Mouse (Mus musculus) mature B cell (primary cell): ENCODE data around the gene Neurod1.

ENCODE experiments used
- in situ Hi-C: fragments of 300-500 bp; cut with MboI; formaldehyde crosslinking; loops from 2 replicates; pipeline ENCODE4 v1.14.3; 2019

The Neurod1 gene

GRCm38 (mm10) chr2:79456575-79457349 lies at the start of gene Neurod1, which contains the start of gene Cerkl:
TSS of gene Neurod1 (minus strand) at chr2:79456751.
TSS of gene Cerkl (minus strand) at chr2:79456785.
- in situ Hi-C loops = no loop called here

GRCm38 (mm10) chr2:79498990-79499755 lies 42.6 kb upstream of the Neurod1 start:
- in situ Hi-C loops = no loop called here

GRCm38 (mm10) chr2:79485127-79485526 lies 28.6 kb upstream of the Neurod1 start:
- in situ Hi-C loops = no loop called here

GRCm38 (mm10) chr2:79482511-79482910 lies 26.0 kb upstream of the Neurod1 start:
- in situ Hi-C loops = no loop called here

GRCm38 (mm10) chr2:79462411-79462810 lies 5.9 kb upstream of the Neurod1 start:
- in situ Hi-C loops = no loop called here

- in situ Hi-C loops = no loop called here
These were observed 5.3 kb upstream of the Neurod1 start for GRCm38 (mm10) chr2:79461861-79462260.

- in situ Hi-C loops = no loop called here
These were observed 4.0 kb upstream of the Neurod1 start for GRCm38 (mm10) chr2:79460586-79460985.

- in situ Hi-C loops = no loop called here
These were observed 3.6 kb upstream of the Neurod1 start for GRCm38 (mm10) chr2:79460107-79460506.

GRCm38 (mm10) chr2:79459061-79460045 lies 2.8 kb upstream of the Neurod1 start:
- in situ Hi-C loops = no loop called here

GRCm38 (mm10) chr2:79457932-79458331 lies 1.4 kb upstream of the Neurod1 start:
- in situ Hi-C loops = no loop called here

GRCm38 (mm10) chr2:79457434-79457833 lies 883 bp upstream of the Neurod1 start:
- in situ Hi-C loops = no loop called here

- in situ Hi-C loops = no loop called here
These were observed 905 bp downstream of the Neurod1 start for GRCm38 (mm10) chr2:79455646-79456045.

GRCm38 (mm10) chr2:79454786-79455446 lies 1.6 kb downstream of the Neurod1 start:
- in situ Hi-C loops = no loop called here

GRCm38 (mm10) chr2:79453901-79454781 lies 2.4 kb downstream of the Neurod1 start:
- in situ Hi-C loops = no loop called here

- in situ Hi-C loops = no loop called here
These were observed 5.1 kb downstream of the Neurod1 start for GRCm38 (mm10) chr2:79451438-79451837.

GRCm38 (mm10) chr2:79450684-79451394 lies 5.7 kb downstream of the Neurod1 start:
- in situ Hi-C loops = no loop called here

GRCm38 (mm10) chr2:79449371-79449770 lies 7.2 kb downstream of the Neurod1 start:
- in situ Hi-C loops = no loop called here

- in situ Hi-C loops = no loop called here
These were observed 9.4 kb downstream of the Neurod1 start for GRCm38 (mm10) chr2:79447198-79447597.

- in situ Hi-C loops = no loop called here
These were observed 12.5 kb downstream of the Neurod1 start for GRCm38 (mm10) chr2:79443861-79444620.
